Comparison of ENCODE assay signal across 18 mouse cellular contexts in genomic region chr13:20131322-20131997, GRCm38 (mm10). TPM values are rescaled to one million over a fixed set of nuclear protein-coding genes. Genes with fewer than 3 reads are reported as not detected.
DNase-seq lines count a peak whose midpoint lies in the region; ATAC-seq and TF ChIP-seq lines count a peak whose summit lies in the region.
"Had no signal": no experiment of that assay in that cellular context is flagged by ENCODE, and none has a peak within 500 bp of the region (broad histone marks: within the 10 kb centered on the region; RNA-seq: fewer than 3 reads in every experiment).

No protein-coding gene starts in this region.

- no peak for TF ChIP-seq CTCF in liver, embryonic 14.5 days (IDR thresholded peaks at IDR 0.05; ENCODE audit: low read depth)

- H3K27ac ChIP-seq in intestine, embryonic 14.5 days (ENCODE audit: low read depth): no peak overlapping the region
- H3K27ac ChIP-seq in liver, embryonic 14.5 days: peak overlapping the region; percentile 81
- H3K27ac ChIP-seq in stomach, embryonic 16.5 days (ENCODE audit: low read length): peak overlapping the region; percentile 50; the same call in 1 of the 2 replicates
- H3K27ac ChIP-seq: embryonic facial prominence, embryonic 15.5 days; forebrain, embryonic 15.5 days; heart, embryonic 15.5 days; hindbrain, embryonic 13.5 days; limb, embryonic 10.5 days had no signal

- no peaks in the 10 kb centered on the region for H3K27me3 ChIP-seq in intestine, embryonic 14.5 days (replicated peaks; ENCODE audit: control insufficient read depth, insufficient read depth, low read length)
- no peaks in the 10 kb centered on the region for H3K27me3 ChIP-seq in liver, embryonic 14.5 days (ENCODE audit: control insufficient read depth, insufficient read depth, low read length)
- H3K27me3 ChIP-seq in stomach, embryonic 16.5 days (ENCODE audit: control insufficient read depth, insufficient read depth, low read length): no peaks in the 10 kb centered on the region
- H3K27me3 ChIP-seq: embryonic facial prominence, embryonic 15.5 days; heart, embryonic 15.5 days; hindbrain, embryonic 13.5 days had no signal

- peak overlapping the region; percentile 4; the same call in 1 of the 2 replicates for H3K4me2 ChIP-seq in intestine, embryonic 14.5 days (ENCODE audit: low read length)
- peak overlapping the region; percentile 55 for H3K4me2 ChIP-seq in liver, embryonic 14.5 days (ENCODE audit: low read depth)
- H3K4me2 ChIP-seq in stomach, embryonic 16.5 days (ENCODE audit: low read depth, low read length): no peak overlapping the region
- H3K4me2 ChIP-seq: embryonic facial prominence, embryonic 15.5 days; forebrain, embryonic 15.5 days; heart, embryonic 15.5 days; hindbrain, embryonic 13.5 days had no signal

- peaks cover 25% of the 10 kb centered on the region for H3K4me1 ChIP-seq in intestine, embryonic 14.5 days (replicated peaks; ENCODE audit: control insufficient read depth, insufficient read depth, low read length)
- H3K4me1 ChIP-seq in liver, embryonic 14.5 days (replicated peaks; ENCODE audit: control insufficient read depth in 2 of 2, insufficient read depth in 2 of 2, low read length in 1 of 2): peaks cover 51 to 68% of the 10 kb centered on the region in 2 experiments
- H3K4me1 ChIP-seq in stomach, embryonic 16.5 days (ENCODE audit: control insufficient read depth, insufficient read depth, low read length): peaks cover 22% of the 10 kb centered on the region

- H3K9me3 ChIP-seq in intestine, embryonic 14.5 days (ENCODE audit: control insufficient read depth, low read length): no peaks in the 10 kb centered on the region
- no peaks in the 10 kb centered on the region for H3K9me3 ChIP-seq in liver, embryonic 14.5 days (ENCODE audit: control insufficient read depth, low read length)
- no peaks in the 10 kb centered on the region for H3K9me3 ChIP-seq in stomach, embryonic 16.5 days (replicated peaks; ENCODE audit: control insufficient read depth, low read length)
- H3K9me3 ChIP-seq: embryonic facial prominence, embryonic 15.5 days; forebrain, embryonic 15.5 days; heart, embryonic 15.5 days; hindbrain, embryonic 13.5 days; limb, embryonic 10.5 days had no signal

- no peak overlapping the region for H3K9ac ChIP-seq in intestine, embryonic 14.5 days (ENCODE audit: low read length)
- H3K9ac ChIP-seq in liver, embryonic 14.5 days (replicated peaks): peak overlapping the region; percentile 5; the same call in 1 of the 2 replicates
- H3K9ac ChIP-seq in stomach, embryonic 16.5 days (ENCODE audit: low read length): no peak overlapping the region
- H3K9ac ChIP-seq: embryonic facial prominence, embryonic 15.5 days; forebrain, embryonic 15.5 days; heart, embryonic 15.5 days; hindbrain, embryonic 13.5 days had no signal

- H3K4me3 ChIP-seq in intestine, embryonic 14.5 days (ENCODE audit: low read depth, low read length): no peak overlapping the region
- peak overlapping the region; percentile 1 to 3; a peak in 2 of 4 replicates for H3K4me3 ChIP-seq in liver, embryonic 14.5 days (ENCODE audit: insufficient read depth in 1 of 2, low read depth in 2 of 2, low read length in 2 of 2)
- H3K4me3 ChIP-seq in stomach, embryonic 16.5 days (replicated peaks; ENCODE audit: low read length): 0 out of 2 replicates have a peak overlapping the region, but pooled peaks have one; percentile 2
- H3K4me3 ChIP-seq: embryonic facial prominence, embryonic 15.5 days; forebrain, embryonic 15.5 days; heart, embryonic 15.5 days; hindbrain, embryonic 13.5 days; limb, embryonic 10.5 days had no signal

- WGBS in intestine, embryonic 14.5 days: 78% methylated on average over 5 of the region's 5 CpGs
- WGBS in liver, embryonic 14.5 days (ENCODE audit: insufficient replicate concordance): 47% methylated on average over 5 of the region's 5 CpGs
- WGBS in stomach, embryonic 16.5 days: 62% methylated on average over 5 of the region's 5 CpGs

- DNase-seq in spleen, postnatal 36 days (ENCODE audit: low spot score in 2 of 2): peak; percentile 22 to 64
- no peak for DNase-seq in spleen, postnatal 14 days (ENCODE audit: low spot score in 2 of 2)
- DNase-seq in intestine, embryonic 14.5 days (ENCODE audit: low spot score): no peak
- peak; percentile 61 to 75 (median 68) for DNase-seq in liver, embryonic 14.5 days (ENCODE audit: low read depth in 3 of 3, low spot score in 3 of 3)
- no peak for DNase-seq in cerebellum, adult 9-11 months
- DNase-seq in ovary, postnatal 14 days (ENCODE audit: low spot score): no peak
- DNase-seq in left cerebral cortex, adult 9 months (ENCODE audit: low spot score in 2 of 2): no peak
- DNase-seq: cerebellum, adult 2 months; gastrocnemius, postnatal 25 days; layer of hippocampus, adult 9-11 months; thymus, postnatal 14 days had no signal

- peak; percentile 56 for ATAC-seq in intestine, embryonic 14.5 days (replicated peaks; ENCODE audit: low FRiP score, low TSS enrichment, low read depth)
- ATAC-seq in liver, embryonic 14.5 days (ENCODE audit: insufficient read depth): peak; percentile 90
- peak; percentile 84 for ATAC-seq in stomach, embryonic 16.5 days (ENCODE audit: insufficient read depth, low FRiP score)
- ATAC-seq: activated CD4-positive, CD25-positive, alpha-beta regulatory T cell, adult 4 months; forebrain, embryonic 15.5 days had no signal

- TF ChIP-seq EP300 in liver, embryonic 14.5 days (IDR thresholded peaks at IDR 0.05; ENCODE audit: low read depth): peak; percentile 93

- H3K36me3 ChIP-seq in intestine, embryonic 14.5 days (ENCODE audit: control insufficient read depth, insufficient read depth, low read length): no peaks in the 10 kb centered on the region
- H3K36me3 ChIP-seq in liver, embryonic 14.5 days (replicated peaks; ENCODE audit: control insufficient read depth, insufficient read depth, low read depth): no peaks in the 10 kb centered on the region
- H3K36me3 ChIP-seq in stomach, embryonic 16.5 days (ENCODE audit: control insufficient read depth, insufficient read depth, low read length): no peaks in the 10 kb centered on the region
- H3K36me3 ChIP-seq: embryonic facial prominence, embryonic 15.5 days; forebrain, embryonic 15.5 days; heart, embryonic 15.5 days; hindbrain, embryonic 13.5 days; limb, embryonic 10.5 days had no signal

RNA-seq across cellular contexts. Expression of gene Elmo1, which starts 41.1 kb away (rescaled TPM):
- polyA plus RNA-seq in intestine, embryonic 14.5 days (2014; fragmentation: Nextera tagmentation; extraction: Ambion mirVana): 16.6 and 19.7 TPM in 2 replicates
- polyA plus RNA-seq in liver, embryonic 14.5 days (2012; rRNA removed): 2.4 and 3.0 TPM in 2 replicates
- 3.5 and 3.9 TPM in 2 replicates for polyA plus RNA-seq in liver, embryonic 14.5 days (2014; fragmentation: Nextera tagmentation; extraction: Ambion mirVana)
- 11.6 and 11.9 TPM in 2 replicates for polyA plus RNA-seq in stomach, embryonic 16.5 days (2015; fragmentation: Nextera tagmentation; extraction: Ambion mirVana)

Comparison
In these comparisons a context has a peak if more than half of its experiments do, and no peak if none do; other contexts are left out.
1. DNase-seq: peak in spleen, postnatal 36 days (2 of 2) and liver, embryonic 14.5 days (3 of 3); none in spleen, postnatal 14 days (0 of 2), intestine, embryonic 14.5 days (single experiment), cerebellum, adult 9-11 months (single experiment), ovary, postnatal 14 days (single experiment) and left cerebral cortex, adult 9 months (0 of 2).
2. Peak in every context shown above with its lines, with median percentiles within 50 percentile points of each other: ATAC-seq.